In genomic region chr7:101974505-101974904, GRCm38 (mm10) we compare ENCODE assay signal across 10 mouse cellular contexts. TPM values are rescaled to one million over a fixed set of nuclear protein-coding genes. Genes with fewer than 3 reads are reported as not detected.
A peak's percentile ranks its signal among the peaks of the same experiment; 100 is the strongest.
DNase-seq lines count a peak whose midpoint lies in the region; ATAC-seq lines count a peak whose summit lies in the region.
"Had no signal": no experiment of that assay in that cellular context is flagged by ENCODE, and none has a peak within 500 bp of the region (broad histone marks: within the 10 kb centered on the region; RNA-seq: fewer than 3 reads in every experiment).

No protein-coding gene starts in this region.

- no peaks in the 10 kb centered on the region for H3K9me3 ChIP-seq in hindbrain, embryonic 13.5 days
- H3K9me3 ChIP-seq in hindbrain, embryonic 11.5 days (ENCODE audit: control insufficient read depth, low read length), result no peaks in the 10 kb centered on the region
- H3K9me3 ChIP-seq in embryonic facial prominence, embryonic 10.5 days, result no peaks in the 10 kb centered on the region
- H3K9me3 ChIP-seq: G1E; neural tube, embryonic 12.5 days had no signal

- no peak overlapping the region for H3K4me2 ChIP-seq in hindbrain, embryonic 13.5 days
- H3K4me2 ChIP-seq in hindbrain, embryonic 11.5 days (replicated peaks; ENCODE audit: low read depth, low read length), result no peak overlapping the region
- H3K4me2 ChIP-seq: neural tube, embryonic 12.5 days had no signal

- no peak overlapping the region for H3K9ac ChIP-seq in hindbrain, embryonic 13.5 days
- H3K9ac ChIP-seq in hindbrain, embryonic 11.5 days (ENCODE audit: low read depth, low read length), result no peak overlapping the region
- H3K9ac ChIP-seq: neural tube, embryonic 12.5 days had no signal

- H3K27me3 ChIP-seq in hindbrain, embryonic 13.5 days, result no peaks in the 10 kb centered on the region
- no peaks in the 10 kb centered on the region for H3K27me3 ChIP-seq in hindbrain, embryonic 11.5 days (ENCODE audit: control insufficient read depth, insufficient read depth, low read length)
- no peaks in the 10 kb centered on the region for H3K27me3 ChIP-seq in embryonic facial prominence, embryonic 10.5 days (replicated peaks; ENCODE audit: low read depth, poor library complexity, severe bottlenecking)
- H3K27me3 ChIP-seq: neural tube, embryonic 12.5 days had no signal

- ATAC-seq in hindbrain, embryonic 13.5 days (ENCODE audit: low FRiP score), result no peak
- no peak for ATAC-seq in hindbrain, embryonic 11.5 days (ENCODE audit: low FRiP score)
- no peak for ATAC-seq in erythroblast, adult 5-6 weeks (replicated peaks; ENCODE audit: low FRiP score, poor library complexity, severe bottlenecking)

- peak overlapping the region; percentile 26; the same call in 1 of the 2 replicates for H3K27ac ChIP-seq in hindbrain, embryonic 13.5 days
- no peak overlapping the region for H3K27ac ChIP-seq in hindbrain, embryonic 11.5 days (ENCODE audit: low read depth, low read length)
- peak overlapping the region; percentile 99 for H3K27ac ChIP-seq in embryonic facial prominence, embryonic 10.5 days (replicated peaks)
- H3K27ac ChIP-seq: neural tube, embryonic 12.5 days had no signal

- no peak for DNase-seq in hindbrain, embryonic 11.5 days (ENCODE audit: low spot score)
- peak; percentile 29 for DNase-seq in Muller cell, postnatal 12 days (ENCODE audit: inconsistent ontology term)
- peak; percentile 25 for DNase-seq in embryonic facial prominence, embryonic 10.5 days (ENCODE audit: low spot score)
- peak; percentile 57 to 63 for DNase-seq in heart, postnatal 36 days
- DNase-seq in c-Kit-positive CD71-positive TER-119-positive erythroid progenitor cells, embryonic 14.5 days (ENCODE audit: low spot score), result no peak
- no peak for DNase-seq in frontal cortex, postnatal 10 days (ENCODE audit: low spot score in 2 of 2)

- no peak overlapping the region for H3K4me3 ChIP-seq in hindbrain, embryonic 13.5 days
- H3K4me3 ChIP-seq in hindbrain, embryonic 11.5 days (ENCODE audit: low read depth, low read length), result no peak overlapping the region
- 0 out of 2 replicates have a peak overlapping the region, but pooled peaks have one; percentile 39 for H3K4me3 ChIP-seq in embryonic facial prominence, embryonic 10.5 days
- H3K4me3 ChIP-seq: neural tube, embryonic 12.5 days had no signal

- intact Hi-C loops in heart, postnatal 36 days (cut with DNase I), result loop anchor here (2.0 kb wide), 1 partner anchor 20 kb away; no protein-coding TSS in a partner anchor

- peaks cover 38% of the 10 kb centered on the region for H3K4me1 ChIP-seq in hindbrain, embryonic 13.5 days (replicated peaks)
- peaks cover 4% of the 10 kb centered on the region for H3K4me1 ChIP-seq in hindbrain, embryonic 11.5 days (replicated peaks; ENCODE audit: control insufficient read depth, insufficient read depth, low read length)
- peaks cover 51% of the 10 kb centered on the region for H3K4me1 ChIP-seq in embryonic facial prominence, embryonic 10.5 days

- H3K36me3 ChIP-seq in hindbrain, embryonic 13.5 days, result peaks cover 11% of the 10 kb centered on the region
- H3K36me3 ChIP-seq in hindbrain, embryonic 11.5 days (ENCODE audit: control insufficient read depth, insufficient read depth, low read length), result peaks cover 2% of the 10 kb centered on the region; the same call in 1 of the 2 replicates
- peaks cover 50% of the 10 kb centered on the region for H3K36me3 ChIP-seq in embryonic facial prominence, embryonic 10.5 days (replicated peaks)

- 75% methylated on average over 2 of the region's 2 CpGs for WGBS in hindbrain, embryonic 13.5 days
- WGBS in hindbrain, embryonic 11.5 days, result 49% methylated on average over 2 of the region's 2 CpGs
- WGBS in embryonic facial prominence, embryonic 10.5 days, result 45% methylated on average over 2 of the region's 2 CpGs

RNA-seq across cellular contexts. Expression of gene Numa1, which starts 40.6 kb away (rescaled TPM):
- 50.8 and 53.3 TPM in 2 replicates for polyA plus RNA-seq in hindbrain, embryonic 13.5 days (2015; fragmentation: Nextera tagmentation; extraction: Ambion mirVana)
- 86.9 and 88.9 TPM in 2 replicates for polyA plus RNA-seq in hindbrain, embryonic 11.5 days (2014; fragmentation: Nextera tagmentation; extraction: Ambion mirVana)
- polyA plus RNA-seq in embryonic facial prominence, embryonic 10.5 days (2016; fragmentation: Nextera tagmentation; extraction: Ambion mirVana), result 110 and 113 TPM in 2 replicates
- total RNA-seq in heart, postnatal 36 days (2021), result 10 to 100 TPM; 97.8 to 98.6 TPM
- 22.3 and 42.0 TPM in 2 replicates for total RNA-seq in erythroblast, adult 5-6 weeks (2015; ENCODE audit: low replicate concordance)
- 64.5 and 110 TPM in 2 replicates for total RNA-seq in erythroblast, adult 5-6 weeks (2017; ENCODE audit: low replicate concordance)

RNA-seq across cellular contexts. Expression of gene Lrrc51, which starts 40.8 kb away (rescaled TPM):
- 10.9 and 12.1 TPM in 2 replicates for polyA plus RNA-seq in hindbrain, embryonic 13.5 days (2015; fragmentation: Nextera tagmentation; extraction: Ambion mirVana)
- 11.4 and 12.2 TPM in 2 replicates for polyA plus RNA-seq in hindbrain, embryonic 11.5 days (2014; fragmentation: Nextera tagmentation; extraction: Ambion mirVana)
- polyA plus RNA-seq in embryonic facial prominence, embryonic 10.5 days (2016; fragmentation: Nextera tagmentation; extraction: Ambion mirVana), result 9.4 and 9.7 TPM in 2 replicates
- total RNA-seq in heart, postnatal 36 days (2021), result 1 to 10 TPM; 3.6 to 5.2 TPM
- total RNA-seq in erythroblast, adult 5-6 weeks (2015; ENCODE audit: low replicate concordance), result not detected in 2 replicates
- not detected in 2 replicates for total RNA-seq in erythroblast, adult 5-6 weeks (2017; ENCODE audit: low replicate concordance)

RNA-seq across cellular contexts. Expression of gene Il18bp, which starts 44.0 kb away (rescaled TPM):
- polyA plus RNA-seq in hindbrain, embryonic 13.5 days (2015; fragmentation: Nextera tagmentation; extraction: Ambion mirVana), result 4.5 and 4.8 TPM in 2 replicates
- 3.1 and 4.4 TPM in 2 replicates for polyA plus RNA-seq in hindbrain, embryonic 11.5 days (2014; fragmentation: Nextera tagmentation; extraction: Ambion mirVana)
- polyA plus RNA-seq in embryonic facial prominence, embryonic 10.5 days (2016; fragmentation: Nextera tagmentation; extraction: Ambion mirVana), result 3.0 and 3.4 TPM in 2 replicates
- 1 to 10 TPM; 7.3 to 8.6 TPM for total RNA-seq in heart, postnatal 36 days (2021)
- total RNA-seq in erythroblast, adult 5-6 weeks (2015; ENCODE audit: low replicate concordance), result 7.7 TPM in 1 of 2 replicates, not detected in the other
- 5.4 and 9.0 TPM in 2 replicates for total RNA-seq in erythroblast, adult 5-6 weeks (2017; ENCODE audit: low replicate concordance)

Comparison
In these comparisons a context has a peak if more than half of its experiments do, and no peak if none do; other contexts are left out.
1. DNase-seq: peak in Muller cell, postnatal 12 days (single experiment), embryonic facial prominence, embryonic 10.5 days (single experiment) and heart, postnatal 36 days (2 of 2); none in hindbrain, embryonic 11.5 days (single experiment), c-Kit-positive CD71-positive TER-119-positive erythroid progenitor cells, embryonic 14.5 days (single experiment) and frontal cortex, postnatal 10 days (0 of 2).